Mouse (Mus musculus) CD4-positive, CD25-positive, alpha-beta regulatory T cell (primary cell): ENCODE results near the gene Il12rb2. TPM values are rescaled to one million over a fixed set of nuclear protein-coding genes. Genes with fewer than 3 reads are reported as not detected.

ENCODE experiments used
- polyA plus RNA-seq: library from polyadenylated mRNA; unstranded; fragments of 100-300 nt; shearing (Covaris generic); gene quantifications from one replicate; pipeline ENCODE4 v1.2.1, GENCODE M21; 2017

Gene Il12rb2
- 0.18 TPM for polyA plus RNA-seq

DNA sequence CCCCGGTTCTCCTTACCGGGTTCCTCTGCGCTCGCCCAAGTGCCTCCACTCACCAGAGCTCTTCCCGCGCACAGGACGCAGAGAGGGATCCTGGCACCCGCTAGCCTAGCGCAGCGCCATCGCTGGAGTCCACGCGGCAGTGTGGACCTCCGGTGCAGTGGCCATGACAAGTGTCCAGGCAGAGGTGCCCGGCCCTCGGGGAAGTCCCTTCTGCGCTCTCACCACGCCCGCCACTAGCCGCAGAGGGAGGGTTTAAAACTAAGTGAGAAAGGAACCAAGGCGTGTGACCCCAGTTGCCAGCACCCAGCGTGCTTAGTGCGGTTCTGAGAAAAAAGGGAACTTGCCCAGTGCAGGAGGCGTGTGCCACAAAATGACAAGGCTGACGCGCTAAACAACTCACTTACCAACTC, at the start of gene Il12rb2:
Il12rb2 (minus strand) TSS at position 207 of the 410 bp plus-strand sequence.

Other genes starting within 250 kb of the Il12rb2 start
- 479 TPM for gene Serbp1, start 138.0 kb downstream of the Il12rb2 start, polyA plus RNA-seq
- 0.10 TPM for gene Il23r, start 115.7 kb upstream of the Il12rb2 start, polyA plus RNA-seq
- gene Tacstd2, start 159.6 kb upstream of the Il12rb2 start, polyA plus RNA-seq = not detected